Mouse (Mus musculus) left cerebral cortex, adult 2 months (tissue): ENCODE measurements at regions not wholly inside any gene's neighbourhood (a gene's known extent, or its start where the extent isn't known, plus 50 kb on each side); places are given as distances from the start of the nearest gene placed in this dataset.

Experiments used
- DNase-seq, 2 experiments: peaks; one replicate each; pipeline ENCODE4 v3.0.0; 2021 to 2022; ENCODE audit warnings: low spot score in 2 of 2, mixed read lengths in 1 of 2; ENCODE audit errors: extremely low spot score in 1 of 2
- H3K27ac ChIP-seq: fragments of 200-600 bp; 2 replicates; pipeline ENCODE4 v1.8.1; 2022
- H3K4me3 ChIP-seq: fragments of 200-600 bp; 2 replicates; pipeline ENCODE4 v1.8.1; 2022
- CTCF ChIP-seq: fragments of 200-600 bp; IDR thresholded peaks from 2 replicates; pipeline ENCODE4 v1.8.1; 2022; ENCODE audit warnings: antibody characterized with exemption, mild to moderate bottlenecking, moderate library complexity
- intact Hi-C: fragments of 180-260 bp; cut with DNase I; formaldehyde crosslinking; loops from one replicate; pipeline ENCODE4 v1.15.1; 2025

GRCm38 (mm10) chr15:56108313-56108712 lies 1369.1 kb downstream of the Slc22a22 start:
- no peak overlapping the region for H3K27ac ChIP-seq
- no peak overlapping the region for H3K4me3 ChIP-seq
- no peak for TF ChIP-seq CTCF
- intact Hi-C loops, result no loop called here
- DNase-seq, result no peak

DNA sequence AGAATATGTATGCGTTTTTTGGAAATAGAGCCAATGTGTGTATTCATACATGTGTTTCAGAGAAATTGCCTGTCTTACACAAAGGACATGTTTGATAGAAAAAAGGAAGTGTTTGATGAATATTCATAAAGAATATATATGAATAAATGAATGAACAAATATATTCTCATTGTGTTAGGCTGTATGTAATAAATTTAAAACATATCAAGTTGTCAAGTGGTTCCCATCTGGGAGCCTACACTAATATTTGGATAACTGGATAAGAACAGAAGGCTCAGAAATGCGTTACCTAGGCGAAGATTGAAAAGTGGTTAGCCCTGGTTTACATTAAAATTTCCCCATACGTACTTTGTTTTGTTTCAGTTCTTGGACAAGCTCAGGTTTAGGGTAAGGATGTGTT lies 1369.7 kb downstream of the Slc22a22 start:
- no peak overlapping the region for H3K4me3 ChIP-seq
- intact Hi-C loops, result no loop called here
- TF ChIP-seq CTCF, result no peak

DNA sequence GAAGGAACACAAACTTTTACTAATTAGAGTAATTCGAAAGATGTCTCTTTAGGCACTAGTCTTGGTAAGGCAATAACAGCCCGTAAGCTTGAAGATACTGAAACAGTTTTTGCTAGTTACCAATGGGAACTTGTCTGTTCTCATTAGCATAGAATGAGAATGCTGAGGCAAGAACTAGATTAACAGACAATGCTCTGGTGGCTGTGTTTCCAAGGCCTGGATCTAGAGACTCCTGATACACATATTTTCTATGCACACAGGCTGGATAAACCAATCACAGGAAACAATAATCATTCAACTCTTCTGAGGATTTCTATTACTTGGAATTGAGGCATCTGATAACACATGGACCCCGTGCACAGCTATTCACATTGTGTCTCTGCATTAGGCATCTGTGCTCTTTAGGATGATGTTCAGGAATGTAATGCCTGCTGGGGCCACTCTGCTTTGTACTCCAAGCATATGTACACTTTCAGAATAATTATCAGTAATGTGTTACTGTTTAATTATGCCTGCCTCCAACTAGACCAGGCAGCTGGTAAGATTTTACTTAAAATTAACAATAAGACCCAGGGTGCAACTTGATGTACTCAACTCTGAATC lies 1377.2 kb downstream of the Slc22a22 start:
- DNase-seq, result no peak
- intact Hi-C loops, result no loop called here
- no peak for TF ChIP-seq CTCF

More for the DNA sequence above, 1369.7 kb downstream of the Slc22a22 start:
- DNase-seq, result no peak
- no peak overlapping the region for H3K27ac ChIP-seq

GRCm38 (mm10) chr15:56077838-56078567 lies 1399.4 kb downstream of the Slc22a22 start:
- Histone ChIP-seq H3K4me3 (no peak overlapping the region), H3K27ac (no peak overlapping the region)
- TF ChIP-seq CTCF, result no peak
- no peak for DNase-seq
- intact Hi-C loops, result no loop called here

More for the DNA sequence above, 1377.2 kb downstream of the Slc22a22 start:
- Histone ChIP-seq H3K27ac (no peak overlapping the region), H3K4me3 (no peak overlapping the region)

GRCm38 (mm10) chr15:56077081-56077480 lies 1400.3 kb downstream of the Slc22a22 start:
- Histone ChIP-seq H3K4me3 (no peak overlapping the region), H3K27ac (no peak overlapping the region)
- no peak for DNase-seq
- TF ChIP-seq CTCF, result no peak
- intact Hi-C loops, result no loop called here

GRCm38 (mm10) chr15:56076680-56077079 lies 1400.7 kb downstream of the Slc22a22 start:
- TF ChIP-seq CTCF, result no peak

GRCm38 (mm10) chr15:56069511-56069910 lies 1407.9 kb downstream of the Slc22a22 start:
- DNase-seq, result no peak
- no peak overlapping the region for H3K27ac ChIP-seq
- H3K4me3 ChIP-seq, result no peak overlapping the region
- no peak for TF ChIP-seq CTCF
- intact Hi-C loops, result loop anchor here (5.0 kb wide), 4 partner anchors 268 to 1158 kb away; no protein-coding TSS in a partner anchor

More at GRCm38 (mm10) chr15:56076680-56077079, 1400.7 kb downstream of the Slc22a22 start:
- H3K4me3 ChIP-seq, result no peak overlapping the region
- intact Hi-C loops, result no loop called here
- no peak for DNase-seq
- no peak overlapping the region for H3K27ac ChIP-seq

- Histone ChIP-seq H3K4me3 (no peak overlapping the region), H3K27ac (no peak overlapping the region)
- TF ChIP-seq CTCF, result no peak
- no peak for DNase-seq
- intact Hi-C loops, result loop anchor here (2.0 to 5.0 kb wide), 5 partner anchors 270 to 1442 kb away; no protein-coding TSS in a partner anchor
Observed at GRCm38 (mm10) chr15:56067214-56067613, 1410.2 kb downstream of the Slc22a22 start.

GRCm38 (mm10) chr15:56066540-56066939 lies 1410.9 kb downstream of the Slc22a22 start:
- H3K4me3 ChIP-seq, result no peak overlapping the region
- no peak for TF ChIP-seq CTCF
- H3K27ac ChIP-seq, result no peak overlapping the region
- DNase-seq, result no peak
- intact Hi-C loops, result loop anchor here (1.0 to 5.0 kb wide), 6 partner anchors 271 to 1442 kb away; no protein-coding TSS in a partner anchor

DNA sequence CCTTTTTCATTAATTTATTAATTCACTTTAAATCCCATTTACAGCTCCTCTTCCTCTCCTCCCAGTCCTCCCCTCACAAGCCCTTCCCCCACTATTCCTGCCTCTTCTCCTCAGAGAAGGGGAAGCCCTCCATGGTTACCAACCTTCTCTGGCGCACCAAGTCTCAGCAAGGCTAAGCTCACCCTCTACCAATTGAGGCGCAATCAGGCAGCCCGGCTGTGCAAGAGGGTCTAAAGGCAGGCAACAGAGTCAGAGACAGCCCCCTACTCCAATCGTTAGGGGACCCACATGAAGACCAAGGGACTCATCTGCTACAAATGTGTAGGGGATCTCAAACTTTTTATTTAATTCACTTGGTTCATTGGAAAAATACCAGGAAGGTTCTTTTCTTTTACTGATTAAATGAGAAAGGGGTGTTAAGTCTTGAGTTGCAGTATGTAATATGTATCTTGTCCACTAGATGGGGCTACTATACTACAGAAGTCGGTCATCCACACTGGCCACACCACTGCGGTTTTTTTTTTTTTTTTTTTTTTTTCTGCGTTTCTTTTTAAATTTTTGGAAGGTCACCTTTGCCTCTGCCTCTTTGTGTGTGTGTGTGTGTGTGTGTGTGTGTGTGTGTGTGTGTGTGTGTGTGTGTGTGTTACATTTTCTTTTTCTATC lies 1411.4 kb downstream of the Slc22a22 start:
- Histone ChIP-seq H3K27ac (no peak overlapping the region), H3K4me3 (no peak overlapping the region)
- peak; percentile 67 for TF ChIP-seq CTCF
- intact Hi-C loops, result loop anchor here (1.0 to 5.0 kb wide), 6 partner anchors 271 to 1443 kb away; no protein-coding TSS in a partner anchor
- DNase-seq, result no peak

DNA sequence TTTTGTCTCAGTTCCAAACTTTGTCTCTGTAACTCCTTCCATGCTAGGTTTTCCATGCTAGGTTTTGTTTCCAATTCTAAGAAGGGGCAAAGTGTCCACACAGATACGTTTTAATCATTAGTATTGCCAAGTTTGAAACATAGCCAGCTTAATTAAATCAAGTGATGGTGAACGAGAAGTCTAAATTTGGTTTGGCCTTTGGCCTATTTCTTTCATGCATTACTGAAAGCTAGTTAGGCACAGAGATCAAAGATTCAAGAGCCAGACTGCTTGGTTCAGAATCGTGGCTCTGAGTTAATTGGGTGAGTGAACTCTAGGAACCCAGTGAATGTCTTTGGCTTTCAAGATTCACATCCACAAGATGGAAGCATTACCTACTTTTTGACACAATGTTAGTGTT lies 1414.8 kb downstream of the Slc22a22 start:
- intact Hi-C loops, result no loop called here
- no peak for DNase-seq
- no peak for TF ChIP-seq CTCF
- Histone ChIP-seq H3K27ac (no peak overlapping the region), H3K4me3 (no peak overlapping the region)

DNA sequence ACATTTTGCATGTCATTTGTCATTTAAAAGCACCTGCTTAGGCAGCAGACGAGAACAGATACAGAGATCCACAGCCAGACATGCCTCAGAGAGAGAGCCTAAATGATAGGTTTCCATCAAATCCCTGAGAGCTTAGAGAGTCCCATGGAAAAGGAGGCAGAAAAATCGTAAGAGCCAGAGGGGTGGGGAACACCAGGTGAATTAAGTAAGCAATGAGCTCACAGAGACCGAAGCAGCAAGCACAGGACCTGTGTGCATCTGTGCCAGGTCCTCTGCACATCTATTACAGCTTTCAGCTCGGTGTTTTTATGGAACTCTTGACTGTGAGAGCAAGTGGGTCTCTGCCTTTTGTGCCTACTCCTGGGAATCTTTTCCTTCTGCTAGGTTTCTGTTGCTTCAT lies 1416.1 kb downstream of the Slc22a22 start:
- intact Hi-C loops, result no loop called here
- no peak for DNase-seq

More for the DNA sequence above, 1416.1 kb downstream of the Slc22a22 start:
- H3K4me3 ChIP-seq, result no peak overlapping the region
- no peak overlapping the region for H3K27ac ChIP-seq
- TF ChIP-seq CTCF, result no peak
